Mouse (Mus musculus): ENCODE measurements around the gene Rabgef1. TPM values are rescaled to one million over a fixed set of nuclear protein-coding genes. Genes with fewer than 3 reads are reported as not detected.

Rabgef1 gene
- polyA plus RNA-seq, 1 experiment from 2014 or later, result 24.4 TPM

DNA sequence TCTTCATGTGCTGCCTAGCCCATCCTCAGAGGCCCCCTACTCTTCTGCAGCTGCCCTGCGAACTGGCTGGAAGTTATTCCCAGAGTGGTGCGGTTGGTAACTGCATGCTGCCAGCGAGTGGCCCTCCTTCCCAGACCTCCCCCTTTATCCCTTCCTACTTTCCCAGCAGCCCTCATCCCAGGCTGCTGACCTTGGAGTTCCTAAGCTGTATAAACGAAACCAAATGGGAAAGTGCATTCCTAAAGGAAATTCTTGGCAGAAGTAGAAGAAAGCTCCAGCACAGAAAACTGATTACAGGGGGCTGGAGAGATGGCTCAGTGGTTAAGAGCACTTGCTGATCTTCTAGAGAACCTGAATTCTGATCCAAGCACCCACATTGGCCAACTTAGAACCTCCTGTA lies 29.6 kb upstream of the Rabgef1 start:
- no peak overlapping the region for H3K4me3 ChIP-seq (ENCODE audit: low read depth, low read length)
- DNase-seq (ENCODE audit: low spot score) (peak; percentile 84), ATAC-seq (ENCODE audit: low read depth) (no peak)
- WGBS, result 34% methylated on average over 4 of the region's 4 CpGs
- H3K4me1 ChIP-seq (ENCODE audit: control insufficient read depth, insufficient read depth, low read length), result peaks cover 13% of the 10 kb centered on the region
- H3K27ac ChIP-seq (replicated peaks; ENCODE audit: low read depth, low read length), result peak overlapping the region; percentile 66; the same call in 1 of the 2 replicates
- no peaks in the 10 kb centered on the region for H3K36me3 ChIP-seq (ENCODE audit: control insufficient read depth, insufficient read depth, low read length)
- no peak overlapping the region for H3K4me2 ChIP-seq (ENCODE audit: low read depth, low read length)
- H3K9me3 ChIP-seq (ENCODE audit: control insufficient read depth, low read length), result no peaks in the 10 kb centered on the region
- no peaks in the 10 kb centered on the region for H3K27me3 ChIP-seq (replicated peaks; ENCODE audit: control insufficient read depth, insufficient read depth, low read length)
- H3K9ac ChIP-seq (ENCODE audit: low read depth, low read length), result no peak overlapping the region

DNA sequence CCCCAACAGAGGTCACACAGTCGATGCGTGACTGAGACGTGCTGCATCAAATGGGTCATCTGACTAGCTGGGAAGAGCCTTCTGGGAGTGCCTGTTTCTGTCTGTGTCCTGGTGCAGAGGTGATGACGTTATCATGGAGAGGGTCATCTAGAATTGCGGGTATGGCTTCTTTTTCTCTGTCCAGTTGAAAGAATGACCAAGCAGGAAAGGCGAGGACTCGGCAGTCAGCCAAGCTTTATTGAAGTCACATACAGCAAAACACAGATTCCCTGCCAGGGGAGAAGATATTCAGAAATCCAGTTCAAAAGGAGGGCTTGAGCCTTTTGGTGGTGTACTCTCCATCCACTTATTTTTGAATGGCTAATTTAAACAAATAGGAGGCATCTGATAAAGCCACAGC lies 28.5 kb upstream of the Rabgef1 start:
- no peak for DNase-seq (ENCODE audit: low spot score)
- no peak for ATAC-seq (ENCODE audit: low read depth)
- Histone ChIP-seq H3K4me2 (ENCODE audit: low read depth, low read length) (no peak overlapping the region), H3K4me3 (ENCODE audit: low read depth, low read length) (no peak overlapping the region), H3K9ac (ENCODE audit: low read depth, low read length) (no peak overlapping the region), H3K36me3 (ENCODE audit: control insufficient read depth, insufficient read depth, low read length) (no peaks in the 10 kb centered on the region; the same call in 1 of the 2 replicates), H3K27ac (replicated peaks; ENCODE audit: low read depth, low read length) (no peak overlapping the region), H3K9me3 (ENCODE audit: control insufficient read depth, low read length) (no peaks in the 10 kb centered on the region), H3K27me3 (replicated peaks; ENCODE audit: control insufficient read depth, insufficient read depth, low read length) (no peaks in the 10 kb centered on the region), H3K4me1 (ENCODE audit: control insufficient read depth, insufficient read depth, low read length) (peaks cover 13% of the 10 kb centered on the region)
- WGBS, result 91% methylated on average over 7 of the region's 7 CpGs

DNA sequence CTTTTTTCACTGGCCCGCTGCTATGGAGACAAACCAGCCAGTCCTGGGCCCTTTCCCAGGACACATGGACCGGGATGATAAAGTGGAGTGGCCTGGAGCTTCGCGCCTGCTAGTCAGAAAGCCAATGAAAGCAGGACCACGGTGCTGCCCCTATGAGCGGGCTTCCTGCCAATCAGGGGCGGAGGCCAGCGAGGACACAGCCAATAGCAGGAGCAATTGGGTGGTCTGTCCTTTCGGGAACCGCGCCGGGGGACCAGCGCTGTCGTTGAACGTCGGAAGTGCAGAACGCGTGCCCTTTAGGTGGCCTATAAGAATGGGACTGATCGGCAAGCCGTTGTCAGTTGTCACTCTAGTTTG lies 27.6 kb upstream of the Rabgef1 start:
- peak; percentile 28; the same call in 1 of the 2 replicates for ATAC-seq (ENCODE audit: low read depth)
- H3K27ac ChIP-seq (replicated peaks; ENCODE audit: low read depth, low read length), result peak overlapping the region; percentile 67; the same call in 1 of the 2 replicates

DNA sequence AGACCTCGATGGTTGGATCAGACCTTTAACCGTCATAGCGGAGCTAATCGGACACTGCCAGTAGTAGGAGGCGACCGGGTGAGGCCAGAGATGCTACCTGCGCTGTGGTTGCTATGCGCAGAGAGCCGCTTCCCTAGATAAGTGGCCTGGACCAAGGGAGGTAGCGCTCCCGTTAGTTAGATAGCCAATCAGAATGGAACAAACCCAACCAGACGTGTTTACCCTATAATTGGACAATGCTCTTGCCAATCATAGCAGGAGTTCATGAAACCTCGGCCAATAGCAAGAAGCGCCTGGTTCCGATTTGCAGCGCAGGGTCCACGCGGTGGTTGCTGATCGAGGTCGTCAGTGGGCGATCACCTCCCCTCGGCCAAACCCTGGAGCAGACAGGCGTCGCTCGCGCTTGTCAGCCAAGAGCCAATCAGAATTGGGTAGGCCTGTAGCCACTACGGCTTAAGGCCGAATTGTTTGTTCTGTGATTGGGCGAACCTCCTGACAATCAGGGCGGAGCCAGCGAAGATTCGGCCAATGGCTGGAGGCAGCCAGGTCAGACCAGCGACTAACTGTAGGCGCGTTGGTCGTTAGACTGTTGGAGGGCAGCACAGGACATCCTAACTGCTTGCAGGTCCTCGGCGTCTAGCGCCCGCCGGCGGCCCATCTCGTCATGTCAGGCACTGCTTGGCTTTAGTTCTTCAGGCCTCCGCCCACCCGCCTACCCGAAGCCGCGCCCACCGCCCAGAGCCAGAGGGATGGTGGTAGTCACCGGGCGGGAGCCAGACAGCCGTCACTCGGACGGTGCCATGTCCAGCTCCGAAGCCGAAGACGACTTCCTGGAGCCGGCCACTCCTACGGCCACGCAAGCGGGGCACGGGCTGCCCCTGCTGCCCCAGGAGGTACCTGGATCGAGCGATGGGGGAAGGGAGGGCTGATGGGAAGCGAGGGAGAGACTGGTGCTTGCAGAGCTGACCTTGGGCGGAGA lies 27.0 kb upstream of the Rabgef1 start, which contains the start of gene Kctd7:
Gene Kctd7 (plus strand): TSS at position 528 of the 979 bp plus-strand sequence.
- H3K4me1 ChIP-seq (ENCODE audit: control insufficient read depth, insufficient read depth, low read length), result peaks cover 13% of the 10 kb centered on the region
- ATAC-seq (ENCODE audit: low read depth) (peak; percentile 96), DNase-seq (ENCODE audit: low spot score) (peak; percentile 99)
- H3K9ac ChIP-seq (ENCODE audit: low read depth, low read length), result peak within 1 kb of the TSS; percentile 74
- WGBS, result under 1% methylated on average over 53 of the region's 66 CpGs
- peak within 1 kb of the TSS; percentile 68 for H3K4me3 ChIP-seq (ENCODE audit: low read depth, low read length)
- no peaks in the 10 kb centered on the region for H3K27me3 ChIP-seq (replicated peaks; ENCODE audit: control insufficient read depth, insufficient read depth, low read length)
- peaks cover 7% of the 10 kb centered on the region for H3K36me3 ChIP-seq (ENCODE audit: control insufficient read depth, insufficient read depth, low read length)
- no peaks in the 10 kb centered on the region for H3K9me3 ChIP-seq (ENCODE audit: control insufficient read depth, low read length)
- H3K4me2 ChIP-seq (ENCODE audit: low read depth, low read length), result peak within 1 kb of the TSS; percentile 78
- H3K27ac ChIP-seq (replicated peaks; ENCODE audit: low read depth, low read length), result peak within 1 kb of the TSS; percentile 67; the same call in 1 of the 2 replicates

More for the DNA sequence above, 27.6 kb upstream of the Rabgef1 start:
- no peaks in the 10 kb centered on the region for H3K27me3 ChIP-seq (replicated peaks; ENCODE audit: control insufficient read depth, insufficient read depth, low read length)
- peak overlapping the region; percentile 74 for H3K9ac ChIP-seq (ENCODE audit: low read depth, low read length)
- H3K9me3 ChIP-seq (ENCODE audit: control insufficient read depth, low read length), result no peaks in the 10 kb centered on the region
- DNase-seq (ENCODE audit: low spot score), result peak; percentile 76
- 6% methylated on average over 20 of the region's 20 CpGs for WGBS
- H3K4me2 ChIP-seq (ENCODE audit: low read depth, low read length), result peak overlapping the region; percentile 78
- peaks cover 13% of the 10 kb centered on the region for H3K4me1 ChIP-seq (ENCODE audit: control insufficient read depth, insufficient read depth, low read length)
- peak overlapping the region; percentile 68 for H3K4me3 ChIP-seq (ENCODE audit: low read depth, low read length)
- peaks cover under 1% of the 10 kb centered on the region for H3K36me3 ChIP-seq (ENCODE audit: control insufficient read depth, insufficient read depth, low read length)

DNA sequence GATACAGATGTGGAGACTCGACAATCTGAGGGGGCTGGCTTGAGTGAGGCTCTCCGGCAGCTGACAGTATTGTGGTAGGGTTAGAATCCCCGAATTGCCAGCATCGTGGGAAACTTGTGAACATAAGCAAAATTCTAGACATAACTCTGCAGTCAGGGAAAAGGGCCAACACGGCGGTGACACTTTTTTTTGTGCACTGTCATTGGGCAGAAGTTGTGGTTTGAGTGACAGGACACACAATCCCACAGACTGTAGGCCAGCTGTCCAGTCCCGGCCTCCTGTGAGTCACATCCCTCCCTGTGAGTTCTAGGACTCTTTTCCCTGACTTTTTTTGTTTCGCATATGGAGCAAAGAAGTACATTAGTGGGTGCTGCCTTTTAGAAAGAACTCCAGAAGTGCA lies 25.6 kb upstream of the Rabgef1 start:
- Histone ChIP-seq H3K9ac (ENCODE audit: low read depth, low read length) (no peak overlapping the region), H3K36me3 (ENCODE audit: control insufficient read depth, insufficient read depth, low read length) (peaks cover 15% of the 10 kb centered on the region), H3K27ac (replicated peaks; ENCODE audit: low read depth, low read length) (no peak overlapping the region), H3K27me3 (replicated peaks; ENCODE audit: control insufficient read depth, insufficient read depth, low read length) (no peaks in the 10 kb centered on the region), H3K4me1 (ENCODE audit: control insufficient read depth, insufficient read depth, low read length) (peaks cover 13% of the 10 kb centered on the region), H3K4me2 (ENCODE audit: low read depth, low read length) (peak overlapping the region; percentile 78), H3K9me3 (ENCODE audit: control insufficient read depth, low read length) (no peaks in the 10 kb centered on the region), H3K4me3 (ENCODE audit: low read depth, low read length) (no peak overlapping the region; the same call in 1 of the 2 replicates)
- DNase-seq (ENCODE audit: low spot score) (no peak), ATAC-seq (ENCODE audit: low read depth) (no peak)
- WGBS, result 82% methylated on average over 8 of the region's 8 CpGs

DNA sequence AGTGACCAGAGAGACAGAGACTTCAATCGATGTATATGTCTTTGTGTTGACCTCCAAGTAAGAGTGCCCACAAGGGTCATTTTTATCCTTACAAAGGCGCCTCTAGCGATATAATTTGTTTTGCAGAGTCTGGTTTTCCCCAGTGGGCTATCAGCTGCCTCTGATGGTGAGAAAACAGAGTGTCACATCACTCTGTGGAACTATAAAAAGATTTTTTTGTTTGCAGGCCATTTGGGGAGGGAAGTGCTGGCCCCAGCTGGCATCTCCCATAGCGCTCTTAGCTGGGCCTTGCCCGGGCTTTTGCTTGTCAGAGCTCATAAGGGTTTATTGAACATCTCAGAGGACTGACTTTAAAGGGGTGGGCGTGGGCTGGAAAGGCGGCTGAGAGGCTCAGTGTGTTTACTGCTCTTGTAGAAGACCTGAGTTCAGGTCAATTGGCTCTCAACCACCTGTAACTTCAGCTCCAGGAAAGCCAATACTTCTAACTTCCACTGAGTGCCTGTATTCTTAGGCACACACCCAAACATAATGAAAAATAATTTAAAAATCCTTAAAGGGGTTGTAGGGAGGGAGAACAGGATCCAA lies 21.8 kb upstream of the Rabgef1 start:
- H3K9me3 ChIP-seq (ENCODE audit: control insufficient read depth, low read length), result no peaks in the 10 kb centered on the region
- 66% methylated on average over 7 of the region's 7 CpGs for WGBS
- no peaks in the 10 kb centered on the region for H3K27me3 ChIP-seq (replicated peaks; ENCODE audit: control insufficient read depth, insufficient read depth, low read length)
- DNase-seq (ENCODE audit: low spot score) (no peak), ATAC-seq (ENCODE audit: low read depth) (no peak)
- no peak overlapping the region for H3K9ac ChIP-seq (ENCODE audit: low read depth, low read length)
- peaks cover 6% of the 10 kb centered on the region; the same call in 1 of the 2 replicates for H3K4me1 ChIP-seq (ENCODE audit: control insufficient read depth, insufficient read depth, low read length)
- H3K4me3 ChIP-seq (ENCODE audit: low read depth, low read length), result no peak overlapping the region
- no peak overlapping the region for H3K4me2 ChIP-seq (ENCODE audit: low read depth, low read length)
- H3K36me3 ChIP-seq (ENCODE audit: control insufficient read depth, insufficient read depth, low read length), result peaks cover 42% of the 10 kb centered on the region
- no peak overlapping the region for H3K27ac ChIP-seq (replicated peaks; ENCODE audit: low read depth, low read length)

DNA sequence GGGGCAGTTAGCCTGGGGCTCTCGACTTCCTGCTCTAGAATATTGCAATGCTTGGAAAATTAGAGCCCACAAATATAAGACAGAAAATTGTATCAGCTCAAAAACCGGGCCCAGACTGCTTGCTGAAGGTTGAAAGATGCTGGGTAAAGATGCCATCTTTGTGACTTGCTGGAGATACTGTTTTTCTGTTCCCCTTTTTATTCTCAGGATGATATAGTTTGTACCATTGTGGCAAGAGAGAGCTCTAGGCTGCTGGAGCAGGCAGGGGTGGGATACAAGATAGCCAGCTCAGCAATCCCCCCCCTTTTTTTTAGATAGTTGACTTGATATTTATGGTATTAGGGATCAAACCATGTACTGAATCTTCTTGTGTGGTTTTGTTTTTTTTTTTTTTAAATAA lies 17.3 kb upstream of the Rabgef1 start:
- H3K27ac ChIP-seq (replicated peaks; ENCODE audit: low read depth, low read length), result no peak overlapping the region
- no peak overlapping the region for H3K9ac ChIP-seq (ENCODE audit: low read depth, low read length)
- no peaks in the 10 kb centered on the region for H3K27me3 ChIP-seq (replicated peaks; ENCODE audit: control insufficient read depth, insufficient read depth, low read length)
- 86% methylated on average over 2 of the region's 2 CpGs for WGBS
- ATAC-seq (ENCODE audit: low read depth) (no peak), DNase-seq (ENCODE audit: low spot score) (no peak)
- no peak overlapping the region for H3K4me2 ChIP-seq (ENCODE audit: low read depth, low read length)
- no peaks in the 10 kb centered on the region for H3K4me1 ChIP-seq (ENCODE audit: control insufficient read depth, insufficient read depth, low read length)
- H3K36me3 ChIP-seq (ENCODE audit: control insufficient read depth, insufficient read depth, low read length), result peaks cover 45% of the 10 kb centered on the region
- no peak overlapping the region for H3K4me3 ChIP-seq (ENCODE audit: low read depth, low read length)
- no peaks in the 10 kb centered on the region for H3K9me3 ChIP-seq (ENCODE audit: control insufficient read depth, low read length)

DNA sequence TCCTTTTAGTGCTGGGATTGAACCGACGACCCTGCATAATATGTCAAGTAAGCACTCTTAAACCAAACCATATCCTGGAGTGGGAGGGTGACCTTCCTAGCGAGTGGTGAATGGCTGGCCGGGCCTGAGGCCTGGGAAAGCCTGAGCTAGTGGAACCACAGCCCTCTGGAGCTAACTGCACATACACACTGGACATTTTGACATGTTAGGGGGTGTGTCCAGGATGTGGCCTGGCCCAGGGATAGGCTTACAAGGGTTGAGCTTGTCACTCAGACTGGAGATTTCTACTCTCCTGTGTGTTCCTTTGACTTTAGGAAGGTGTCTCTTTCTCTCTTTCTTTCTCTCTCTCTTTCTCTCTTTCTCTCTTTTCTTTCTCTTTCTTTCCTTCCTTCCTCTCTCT lies 13.1 kb upstream of the Rabgef1 start:
- ATAC-seq (ENCODE audit: low read depth) (no peak), DNase-seq (ENCODE audit: low spot score) (no peak)
- Histone ChIP-seq H3K36me3 (ENCODE audit: control insufficient read depth, insufficient read depth, low read length) (peaks cover 10% of the 10 kb centered on the region; the same call in 1 of the 2 replicates), H3K4me1 (ENCODE audit: control insufficient read depth, insufficient read depth, low read length) (no peaks in the 10 kb centered on the region), H3K4me2 (ENCODE audit: low read depth, low read length) (no peak overlapping the region), H3K9me3 (ENCODE audit: control insufficient read depth, low read length) (no peaks in the 10 kb centered on the region), H3K27ac (replicated peaks; ENCODE audit: low read depth, low read length) (no peak overlapping the region), H3K9ac (ENCODE audit: low read depth, low read length) (no peak overlapping the region), H3K4me3 (ENCODE audit: low read depth, low read length) (no peak overlapping the region), H3K27me3 (replicated peaks; ENCODE audit: control insufficient read depth, insufficient read depth, low read length) (no peaks in the 10 kb centered on the region)
- 79% methylated on average over 4 of the region's 4 CpGs for WGBS
